Mouse (Mus musculus): ENCODE data around the gene Nav1. TPM values are rescaled to one million over a fixed set of nuclear protein-coding genes. Genes with fewer than 3 reads are reported as not detected.

Nav1 gene
- polyA plus RNA-seq, 1 experiment, result 7.8 TPM

DNA sequence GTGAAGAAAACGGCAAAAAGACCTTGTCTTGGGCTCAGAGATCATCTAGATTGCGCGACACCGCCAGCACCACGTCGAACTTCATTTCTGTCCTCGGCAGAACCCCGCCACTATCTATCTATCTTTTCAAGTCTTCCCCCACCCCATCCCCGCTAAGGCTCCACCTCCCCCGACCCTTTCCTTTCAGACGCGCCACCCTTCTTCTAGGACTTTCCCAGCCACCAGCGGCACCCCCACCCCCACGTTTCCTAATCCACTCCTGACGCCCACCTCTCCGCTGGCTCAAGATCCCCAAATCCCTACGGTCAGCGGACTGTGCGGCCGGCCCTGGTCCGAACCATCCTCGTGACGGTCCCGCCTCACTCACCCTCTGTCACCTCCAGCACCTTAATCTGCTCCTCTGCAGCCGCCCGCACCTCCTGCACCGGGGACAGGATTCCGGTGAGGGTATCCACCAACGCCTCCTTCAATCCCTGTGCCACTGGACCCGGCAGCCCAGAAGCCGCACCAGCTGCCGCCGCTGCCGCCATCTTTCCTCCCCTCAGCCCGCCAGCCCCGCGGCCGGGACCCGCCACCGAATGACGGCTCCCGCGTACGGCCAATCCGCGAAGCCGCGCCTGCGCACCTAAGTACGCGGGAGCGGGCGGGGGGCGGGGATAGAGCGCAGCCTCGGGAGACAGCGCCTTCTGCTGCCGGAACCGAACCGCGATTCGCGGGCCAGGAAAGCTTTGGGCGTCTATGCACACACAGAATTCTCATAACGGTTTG, 177.0 kb downstream of the Nav1 start, which contains the start of gene Ipo9:
Ipo9 (minus strand) TSS at position 599 of the 768 bp plus-strand sequence.
- H3K4me3 ChIP-seq (ENCODE audit: insufficient read depth, low read depth, low read length), result peak within 1 kb of the TSS; percentile 95
- peak within 1 kb of the TSS; percentile 67 for H3K27ac ChIP-seq (replicated peaks; ENCODE audit: low read depth, low read length)
- H3K4me1 ChIP-seq (ENCODE audit: control insufficient read depth, insufficient read depth, insufficient read length, low read length), result peaks cover 25% of the 10 kb centered on the region

DNA sequence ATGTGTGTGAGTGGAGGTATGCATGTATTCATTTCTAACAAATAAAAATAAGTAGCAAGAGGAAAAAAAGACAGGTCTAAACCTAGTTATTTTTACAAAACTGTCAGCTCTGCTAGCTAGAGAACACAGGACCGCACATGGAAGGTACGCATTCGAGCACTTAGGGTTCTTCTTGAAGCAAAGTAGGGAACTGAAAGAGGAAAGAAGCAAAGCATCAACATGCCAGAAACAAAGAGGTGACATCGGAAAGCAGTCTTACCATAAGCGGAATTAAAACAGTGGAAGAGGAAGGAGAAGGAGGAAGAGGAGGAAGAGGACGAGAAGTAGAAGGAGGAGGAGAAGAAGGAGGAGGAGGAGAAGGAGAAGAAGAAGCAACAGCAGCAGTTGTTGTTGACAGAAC, 179.7 kb downstream of the Nav1 start:
- no peak overlapping the region for H3K4me3 ChIP-seq (ENCODE audit: insufficient read depth, low read depth, low read length)
- peak overlapping the region; percentile 29; the same call in 1 of the 2 replicates for H3K27ac ChIP-seq (replicated peaks; ENCODE audit: low read depth, low read length)
- peaks cover 27% of the 10 kb centered on the region for H3K4me1 ChIP-seq (ENCODE audit: control insufficient read depth, insufficient read depth, insufficient read length, low read length)

DNA sequence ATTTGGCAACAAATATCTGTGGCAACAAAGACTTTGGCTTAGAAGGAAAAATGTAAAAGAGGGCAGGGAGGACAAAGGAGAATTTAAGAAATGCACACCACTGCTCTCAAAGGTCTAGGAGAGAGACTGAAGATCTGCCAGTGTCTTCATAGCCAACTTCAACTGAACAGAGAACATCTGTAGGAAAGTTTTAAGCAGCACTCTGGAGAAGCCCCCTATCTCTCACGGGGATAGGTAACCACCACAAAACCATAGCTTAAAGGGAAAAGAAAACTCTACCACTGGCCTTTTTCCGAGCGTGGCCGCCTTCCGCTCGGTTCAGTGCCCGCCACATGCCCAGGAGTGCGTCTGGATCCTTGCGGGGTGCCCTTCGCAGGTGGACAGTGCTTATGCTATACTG, 180.4 kb downstream of the Nav1 start:
- peak overlapping the region; percentile 41 for H3K27ac ChIP-seq (replicated peaks; ENCODE audit: low read depth, low read length)
- no peak overlapping the region for H3K4me3 ChIP-seq (ENCODE audit: insufficient read depth, low read depth, low read length)
- peaks cover 27% of the 10 kb centered on the region for H3K4me1 ChIP-seq (ENCODE audit: control insufficient read depth, insufficient read depth, insufficient read length, low read length)

DNA sequence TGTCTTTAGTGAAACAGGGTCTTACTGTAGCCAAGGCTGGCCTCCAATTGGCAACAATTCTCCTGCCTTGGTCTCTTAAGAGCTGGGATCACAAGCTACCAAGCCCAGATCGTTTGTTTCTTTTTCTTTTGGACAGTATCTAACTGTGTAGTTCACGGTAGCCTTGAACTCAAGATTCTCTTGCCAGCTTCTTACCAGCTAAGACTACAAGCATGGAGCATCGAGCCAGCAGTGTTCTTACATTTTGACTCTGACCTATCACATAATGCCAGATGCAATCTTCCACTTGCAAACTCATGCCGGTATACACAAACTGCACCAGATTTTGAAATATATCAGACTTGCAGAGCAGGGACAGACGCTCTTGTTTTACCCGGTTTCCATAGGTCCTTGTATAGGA, 184.3 kb downstream of the Nav1 start:
- Histone ChIP-seq H3K4me1 (ENCODE audit: control insufficient read depth, insufficient read depth, insufficient read length, low read length) (peaks cover 19% of the 10 kb centered on the region), H3K27ac (replicated peaks; ENCODE audit: low read depth, low read length) (0 out of 2 replicates have a peak overlapping the region, but pooled peaks have one; percentile 11), H3K4me3 (ENCODE audit: insufficient read depth, low read depth, low read length) (no peak overlapping the region)

DNA sequence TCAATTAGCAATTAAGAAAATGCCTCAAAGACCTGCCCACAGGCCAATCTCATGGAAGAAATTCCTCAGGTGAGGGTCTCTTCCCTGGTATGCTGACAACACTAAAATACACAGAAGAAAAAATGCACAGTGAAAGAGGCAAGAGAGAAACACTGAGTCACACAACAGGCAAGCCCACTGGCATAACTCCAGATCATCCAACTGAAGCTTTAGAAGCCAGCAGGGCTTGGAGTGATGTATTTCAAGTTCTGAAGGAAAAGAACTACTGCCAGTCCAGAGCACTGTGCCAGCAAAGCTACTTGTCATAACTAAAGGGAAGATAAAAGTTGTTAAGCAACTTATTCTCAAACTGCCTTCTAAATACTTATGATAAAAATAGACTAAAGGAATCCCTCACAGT, 193.1 kb downstream of the Nav1 start:
- Histone ChIP-seq H3K27ac (replicated peaks; ENCODE audit: low read depth, low read length) (peak overlapping the region; percentile 55; the same call in 1 of the 2 replicates), H3K4me1 (ENCODE audit: control insufficient read depth, insufficient read depth, insufficient read length, low read length) (peaks cover 2% of the 10 kb centered on the region; the same call in 1 of the 2 replicates), H3K4me3 (ENCODE audit: insufficient read depth, low read depth, low read length) (no peak overlapping the region)

DNA sequence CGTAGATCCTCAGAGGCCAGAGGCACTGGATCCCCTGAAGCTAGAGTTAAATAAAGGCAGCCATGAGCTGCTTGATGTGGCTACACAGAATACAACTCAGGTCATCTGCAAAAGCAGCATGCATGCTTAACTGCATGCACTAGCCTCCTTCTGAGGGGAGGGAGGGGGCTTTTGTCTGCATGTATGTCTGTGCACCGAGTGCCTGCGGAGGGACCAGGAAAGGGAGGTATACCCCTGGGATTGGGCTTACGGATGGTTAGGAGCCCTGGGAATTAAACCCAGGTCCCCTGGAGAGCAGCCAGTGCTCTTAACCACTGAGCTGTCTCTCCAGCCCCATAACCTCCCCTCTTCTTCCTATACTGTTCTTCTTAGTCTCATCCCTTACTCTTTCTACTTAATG, 195.0 kb downstream of the Nav1 start:
- Histone ChIP-seq H3K4me1 (ENCODE audit: control insufficient read depth, insufficient read depth, insufficient read length, low read length) (peaks cover 2% of the 10 kb centered on the region; the same call in 1 of the 2 replicates), H3K27ac (replicated peaks; ENCODE audit: low read depth, low read length) (no peak overlapping the region), H3K4me3 (ENCODE audit: insufficient read depth, low read depth, low read length) (no peak overlapping the region)

DNA sequence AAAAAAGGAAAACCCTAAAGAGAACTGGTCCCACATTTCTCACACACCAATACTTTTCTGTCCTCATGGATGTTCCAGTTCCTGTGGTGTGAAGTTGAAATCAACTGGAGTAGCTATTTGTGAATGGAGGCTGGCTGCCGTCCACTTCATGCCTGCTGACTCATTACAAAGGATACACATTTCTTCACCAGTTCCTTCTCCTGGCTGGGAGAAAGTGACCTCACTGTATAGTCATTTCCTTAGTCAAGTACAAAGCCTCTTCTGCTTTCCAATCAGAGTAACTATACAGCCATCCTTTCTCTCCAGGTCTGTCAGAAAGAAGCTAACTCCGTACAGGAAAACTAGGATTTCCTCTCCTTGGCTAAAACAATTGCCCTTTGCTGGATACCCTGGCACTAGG, 196.1 kb downstream of the Nav1 start:
- Histone ChIP-seq H3K4me1 (ENCODE audit: control insufficient read depth, insufficient read depth, insufficient read length, low read length) (peaks cover 2% of the 10 kb centered on the region; the same call in 1 of the 2 replicates), H3K4me3 (ENCODE audit: insufficient read depth, low read depth, low read length) (no peak overlapping the region)

DNA sequence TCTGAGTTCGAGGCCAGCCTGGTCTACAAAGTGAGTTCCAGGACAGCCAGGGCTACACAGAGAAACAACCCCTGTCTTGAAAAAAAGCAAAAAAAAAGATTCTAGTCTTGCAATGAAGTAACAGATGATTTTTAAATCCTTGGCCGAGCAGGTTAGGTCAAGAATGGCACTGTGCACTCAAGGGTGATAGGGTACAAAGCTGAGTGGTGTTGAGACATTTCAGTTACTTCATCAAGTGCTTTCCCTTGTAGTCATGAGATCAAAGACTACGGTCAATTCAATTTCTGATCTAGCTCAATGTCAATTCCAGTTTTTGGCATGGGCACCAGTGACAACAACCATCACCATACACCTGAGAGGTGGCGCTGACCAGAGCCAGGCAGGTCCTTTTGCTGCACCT, 198.1 kb downstream of the Nav1 start:
- H3K4me3 ChIP-seq (ENCODE audit: insufficient read depth, low read depth, low read length), result no peak overlapping the region
- H3K4me1 ChIP-seq (ENCODE audit: control insufficient read depth, insufficient read depth, insufficient read length, low read length), result peaks cover 2% of the 10 kb centered on the region; the same call in 1 of the 2 replicates
- no peak overlapping the region for H3K27ac ChIP-seq (replicated peaks; ENCODE audit: low read depth, low read length)

More for the DNA sequence above, 196.1 kb downstream of the Nav1 start:
- H3K27ac ChIP-seq (replicated peaks; ENCODE audit: low read depth, low read length), result peak overlapping the region; percentile 90

DNA sequence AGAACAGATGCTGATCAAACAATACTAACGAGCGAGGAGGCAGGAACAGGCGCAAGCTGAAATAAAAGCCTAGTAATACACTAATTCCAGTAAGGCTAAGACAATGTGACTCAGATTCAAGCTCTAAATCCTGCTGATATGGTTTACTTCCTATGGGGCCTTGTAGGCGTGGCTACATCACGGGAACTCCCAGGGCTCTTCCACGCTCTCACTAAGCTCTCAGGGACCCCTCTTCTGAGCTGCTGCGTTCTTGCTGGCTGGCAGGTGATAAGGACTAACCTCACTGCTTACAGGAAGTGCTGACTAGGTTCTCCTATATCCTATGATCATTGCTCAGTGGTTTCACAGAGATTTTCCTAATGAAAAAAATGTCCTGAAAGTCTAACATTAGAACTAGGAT, 201.7 kb downstream of the Nav1 start:
- H3K4me3 ChIP-seq (ENCODE audit: insufficient read depth, low read depth, low read length), result no peak overlapping the region
- H3K4me1 ChIP-seq (ENCODE audit: control insufficient read depth, insufficient read depth, insufficient read length, low read length), result no peaks in the 10 kb centered on the region
- H3K27ac ChIP-seq (replicated peaks; ENCODE audit: low read depth, low read length), result no peak overlapping the region

DNA sequence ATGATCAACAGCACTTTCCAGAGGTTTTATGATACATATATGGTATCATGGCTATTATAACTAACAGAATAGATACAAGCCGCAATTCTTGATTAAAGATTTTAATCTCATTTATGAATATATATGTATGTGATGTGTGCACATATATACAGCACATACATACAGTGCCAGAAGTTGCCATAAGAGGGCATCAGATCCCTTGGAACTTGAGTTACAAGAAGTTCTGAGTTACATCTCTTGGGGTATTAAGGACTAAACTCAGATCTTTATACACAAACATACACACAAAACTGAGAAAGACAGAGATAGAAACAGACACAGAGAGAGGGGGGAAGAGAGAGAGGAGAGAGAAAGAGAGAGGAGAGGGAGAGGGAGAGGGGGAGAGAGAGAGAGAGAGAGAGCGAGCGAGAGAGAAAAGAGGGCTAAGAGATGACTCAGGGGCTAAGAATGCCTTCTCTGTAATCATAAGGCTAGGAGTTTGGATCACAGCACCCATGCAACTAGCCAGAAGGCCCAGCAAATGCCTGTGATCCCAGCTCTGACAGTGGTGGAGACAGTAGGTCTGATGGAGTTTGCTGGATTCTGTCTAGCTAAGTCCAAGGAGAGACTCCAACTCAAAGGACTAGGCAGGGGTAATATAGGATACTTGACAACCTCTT, 205.5 kb downstream of the Nav1 start:
- H3K4me3 ChIP-seq (ENCODE audit: insufficient read depth, low read depth, low read length), result no peak overlapping the region
- no peaks in the 10 kb centered on the region for H3K4me1 ChIP-seq (ENCODE audit: control insufficient read depth, insufficient read depth, insufficient read length, low read length)
- no peak overlapping the region for H3K27ac ChIP-seq (replicated peaks; ENCODE audit: low read depth, low read length)

DNA sequence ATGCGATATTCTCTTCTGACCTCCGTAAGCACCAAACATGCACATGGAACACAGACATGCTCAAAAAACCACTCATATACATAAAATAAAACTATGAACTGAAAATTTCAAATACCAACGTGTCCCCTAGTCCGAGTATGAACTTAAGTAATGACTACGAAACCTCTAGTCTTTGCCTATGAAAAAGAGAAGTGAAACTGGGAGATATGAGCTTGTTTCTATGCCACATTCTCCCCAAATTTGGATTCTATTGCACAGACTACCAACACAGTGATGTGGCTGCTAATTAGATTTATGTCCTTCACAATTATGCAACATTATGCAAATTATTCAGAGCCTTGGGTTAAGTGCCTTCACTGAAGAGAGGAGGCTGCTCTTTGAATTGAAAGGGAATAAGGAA, 207.6 kb downstream of the Nav1 start:
- H3K4me1 ChIP-seq (ENCODE audit: control insufficient read depth, insufficient read depth, insufficient read length, low read length), result no peaks in the 10 kb centered on the region
- H3K4me3 ChIP-seq (ENCODE audit: insufficient read depth, low read depth, low read length), result no peak overlapping the region

DNA sequence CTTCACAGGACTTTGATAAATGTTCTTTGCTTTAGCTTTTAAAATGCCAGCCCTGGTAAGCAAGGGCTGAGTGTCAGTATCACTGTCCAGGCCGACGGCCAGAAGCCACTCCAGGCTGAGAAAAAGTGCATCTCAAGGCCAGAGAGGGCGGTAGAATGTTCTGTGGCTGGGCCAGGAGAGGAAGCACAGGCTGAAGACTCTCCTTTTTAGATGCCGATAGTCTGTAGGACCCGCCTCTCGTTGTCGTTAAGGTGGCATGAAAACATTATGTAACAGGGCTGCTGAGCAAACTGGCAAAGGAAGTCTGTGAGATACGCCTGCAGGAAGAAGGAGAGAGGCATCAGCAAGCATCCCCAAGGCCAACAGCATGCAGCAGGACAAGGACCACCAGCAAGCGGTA, 221.9 kb downstream of the Nav1 start:
- no peak overlapping the region for H3K27ac ChIP-seq (replicated peaks; ENCODE audit: low read depth, low read length)
- H3K4me3 ChIP-seq (ENCODE audit: insufficient read depth, low read depth, low read length), result no peak overlapping the region

More for the DNA sequence above, 207.6 kb downstream of the Nav1 start:
- no peak overlapping the region for H3K27ac ChIP-seq (replicated peaks; ENCODE audit: low read depth, low read length)

More for the DNA sequence above, 221.9 kb downstream of the Nav1 start:
- H3K4me1 ChIP-seq (ENCODE audit: control insufficient read depth, insufficient read depth, insufficient read length, low read length), result no peaks in the 10 kb centered on the region

Other genes with a start within 250 kb of the Nav1 start
- 2.1 and 3.2 TPM in 2 replicates for gene Shisa4, start 232.1 kb downstream of the Nav1 start, polyA plus RNA-seq (2012; ENCODE audit: insufficient read depth, insufficient read length, missing spikeins)
- 24.2 and 40.7 TPM in 2 replicates for gene Ipo9, start 176.8 kb downstream of the Nav1 start, polyA plus RNA-seq (2012; ENCODE audit: insufficient read depth, insufficient read length, missing spikeins)
- gene Csrp1, start 112.8 kb upstream of the Nav1 start, polyA plus RNA-seq (2012; ENCODE audit: insufficient read depth, insufficient read length, missing spikeins), result 33.7 and 37.2 TPM in 2 replicates
- gene Phlda3, start 158.8 kb upstream of the Nav1 start, polyA plus RNA-seq (2012; ENCODE audit: insufficient read depth, insufficient read length, missing spikeins), result 498 and 651 TPM in 2 replicates
- gene Tnni1, start 172.1 kb upstream of the Nav1 start, polyA plus RNA-seq (2012; ENCODE audit: insufficient read depth, insufficient read length, missing spikeins), result 13.6 and 19.7 TPM in 2 replicates
- not detected in 2 replicates for gene Lad1, start 211.3 kb upstream of the Nav1 start, polyA plus RNA-seq (2012; ENCODE audit: insufficient read depth, insufficient read length, missing spikeins)
- not detected in 2 replicates for gene Tnnt2, start 229.1 kb upstream of the Nav1 start, polyA plus RNA-seq (2012; ENCODE audit: insufficient read depth, insufficient read length, missing spikeins)

All from brown adipose tissue, adult 24 weeks (tissue).